Mouse (Mus musculus) neural tube, embryonic 14.5 days (tissue): ENCODE measurements at regions not wholly inside any gene's neighbourhood (a gene's known extent, or its start where the extent isn't known, plus 50 kb on each side); places are given as distances from the start of the nearest gene placed in this dataset.

Source experiments
- ATAC-seq: fragments of 200-750 bp; cut with Nextera tagmentation; 2 replicates; pipeline ENCODE4 v1.8.0; 2017; ENCODE audit warnings: low read depth, mild to moderate bottlenecking, moderate TSS enrichment, moderate library complexity
- H3K27ac ChIP-seq: fragments of 300-500 bp; sonication (generic); 2 replicates; pipeline ENCODE4 v1.5.1; 2014; ENCODE audit warnings: low read depth, mild to moderate bottlenecking, control low read depth, low read length, moderate library complexity, mixed read lengths
- H3K27me3 ChIP-seq: fragments of 300-500 bp; sonication (generic); 2 replicates; pipeline ENCODE4 v1.6.1; 2014; ENCODE audit warnings: low read length; ENCODE audit not compliant: control insufficient read depth, insufficient read depth
- H3K36me3 ChIP-seq: fragments of 300-500 bp; sonication (generic); 2 replicates; pipeline ENCODE4 v1.6.1; 2014; ENCODE audit warnings: low read length, mixed read lengths; ENCODE audit not compliant: control insufficient read depth, insufficient read depth
- H3K4me1 ChIP-seq: fragments of 300-500 bp; sonication (generic); 2 replicates; pipeline ENCODE4 v1.6.1; 2014; ENCODE audit warnings: low read length; ENCODE audit not compliant: control insufficient read depth, insufficient read depth
- H3K4me2 ChIP-seq: fragments of 300-500 bp; sonication (generic); 2 replicates; pipeline ENCODE4 v1.6.1; 2014; ENCODE audit warnings: mild to moderate bottlenecking, low read depth, low read length, control low read depth
- H3K4me3 ChIP-seq: fragments of 300-500 bp; sonication (generic); 2 replicates; pipeline ENCODE4 v1.5.1; 2014; ENCODE audit warnings: low read depth, low read length, control low read depth, mixed read lengths
- H3K9ac ChIP-seq: fragments of 300-500 bp; sonication (generic); replicated peaks from 2 replicates; pipeline ENCODE4 v1.6.1; 2014; ENCODE audit warnings: low read depth, mild to moderate bottlenecking, control low read depth, low read length, mixed read lengths
- H3K9me3 ChIP-seq: fragments of 300-500 bp; sonication (generic); 2 replicates; pipeline ENCODE4 v1.6.1; 2016; ENCODE audit warnings: low read length; ENCODE audit not compliant: control insufficient read depth
- WGBS: fragments of 180-500 bp; shearing (Covaris S2); extraction: QIAGEN DNeasy Blood & Tissue Kit; methylation state at CpG from one replicate; pipeline ENCODE4 v1.1.7; 2014; 5-methylcytosine and 5-hydroxymethylcytosine counted together

GRCm38 (mm10) chr16:71267191-71267590 lies 953.4 kb downstream of the Gbe1 start:
- ATAC-seq: no peak
- Histone ChIP-seq H3K9ac (no peak overlapping the region), H3K27me3 (no peaks in the 10 kb centered on the region), H3K4me3 (no peak overlapping the region), H3K36me3 (no peaks in the 10 kb centered on the region), H3K4me2 (no peak overlapping the region), H3K27ac (no peak overlapping the region), H3K9me3 (no peaks in the 10 kb centered on the region), H3K4me1 (no peaks in the 10 kb centered on the region; the same call in 1 of the 2 replicates)
- 26% methylated on average over 5 of the region's 5 CpGs for WGBS
